Mouse (Mus musculus) heart, embryonic 11.5 days (tissue): ENCODE results near the gene Sympk. TPM values are rescaled to one million over a fixed set of nuclear protein-coding genes. Genes with fewer than 3 reads are reported as not detected.

ENCODE experiments used
- ATAC-seq: fragments of 200-750 bp; cut with Nextera tagmentation; replicated peaks from 2 replicates; pipeline ENCODE4 v1.8.0; 2017; ENCODE audit warnings: moderate library complexity; ENCODE audit not compliant: insufficient number of reproducible peaks, low FRiP score, low TSS enrichment
- H3K27ac ChIP-seq: fragments of 300-500 bp; sonication (generic); 2 replicates; pipeline ENCODE4 v1.5.1; 2014; ENCODE audit warnings: mild to moderate bottlenecking, low read depth, low read length
- H3K27me3 ChIP-seq: fragments of 300-500 bp; sonication (generic); 2 replicates; pipeline ENCODE4 v1.6.1; 2014; ENCODE audit warnings: mild to moderate bottlenecking, low read length, mixed read lengths; ENCODE audit not compliant: control insufficient read depth, insufficient read depth
- H3K36me3 ChIP-seq: fragments of 300-500 bp; sonication (generic); 2 replicates; pipeline ENCODE4 v1.6.1; 2014; ENCODE audit warnings: mild to moderate bottlenecking, low read length, moderate library complexity, mixed read lengths; ENCODE audit not compliant: control insufficient read depth, insufficient read depth
- H3K4me1 ChIP-seq: fragments of 300-500 bp; sonication (generic); 2 replicates; pipeline ENCODE4 v1.6.1; 2014; ENCODE audit warnings: low read length; ENCODE audit not compliant: control insufficient read depth, insufficient read depth
- H3K4me2 ChIP-seq: fragments of 300-500 bp; sonication (generic); 2 replicates; pipeline ENCODE4 v1.6.1; 2014; ENCODE audit warnings: mild to moderate bottlenecking, moderate library complexity
- H3K4me3 ChIP-seq: fragments of 300-500 bp; sonication (generic); 2 replicates; pipeline ENCODE4 v1.5.1; 2014; ENCODE audit warnings: low read depth, low read length
- H3K9ac ChIP-seq: fragments of 300-500 bp; sonication (generic); 2 replicates; pipeline ENCODE4 v1.6.1; 2014; ENCODE audit warnings: mild to moderate bottlenecking, low read depth, low read length, moderate library complexity
- H3K9me3 ChIP-seq: fragments of 300-500 bp; sonication (generic); replicated peaks from 2 replicates; pipeline ENCODE4 v1.6.1; 2016; ENCODE audit warnings: low read length; ENCODE audit not compliant: control insufficient read depth
- WGBS: fragments of 180-500 bp; shearing (Covaris S2); extraction: QIAGEN DNeasy Blood & Tissue Kit; methylation state at CpG from one replicate; pipeline ENCODE4 v1.1.7; 2014; ENCODE audit not compliant: insufficient replicate concordance; 5-methylcytosine and 5-hydroxymethylcytosine counted together
- polyA plus RNA-seq: library from polyadenylated mRNA; unstranded; fragments of >200 nt; fragmentation: Nextera tagmentation; extraction: Ambion mirVana; gene quantifications from 2 replicates; pipeline ENCODE4 v1.2.1, GENCODE M21; 2014

Gene Sympk
- polyA plus RNA-seq, 1 experiment from 2014 or later = 17.6 TPM

GRCm38 (mm10) chr7:19084277-19084771 is 60.1 kb downstream of the Sympk start:
- peak overlapping the region; percentile 25 for H3K4me3 ChIP-seq
- H3K36me3 ChIP-seq = peaks cover 32% of the 10 kb centered on the region
- H3K4me2 ChIP-seq = peak overlapping the region; percentile 50
- H3K9me3 ChIP-seq = no peaks in the 10 kb centered on the region
- H3K4me1 ChIP-seq = peaks cover 53% of the 10 kb centered on the region
- H3K27ac ChIP-seq = peak overlapping the region; percentile 70
- H3K9ac ChIP-seq = peak overlapping the region; percentile 43
- 73% methylated on average over 6 of the region's 6 CpGs for WGBS
- no peak for ATAC-seq
- H3K27me3 ChIP-seq = no peaks in the 10 kb centered on the region

GRCm38 (mm10) chr7:19084921-19085473 is 60.8 kb downstream of the Sympk start:
- Histone ChIP-seq H3K9ac (peak overlapping the region; percentile 54), H3K27me3 (no peaks in the 10 kb centered on the region), H3K27ac (0 out of 2 replicates have a peak overlapping the region, but pooled peaks have one; percentile 29), H3K4me2 (peak overlapping the region; percentile 50), H3K36me3 (peaks cover 32% of the 10 kb centered on the region), H3K9me3 (no peaks in the 10 kb centered on the region), H3K4me3 (no peak overlapping the region), H3K4me1 (peaks cover 53% of the 10 kb centered on the region)
- no peak for ATAC-seq
- WGBS = 18% methylated on average over 8 of the region's 9 CpGs

GRCm38 (mm10) chr7:19085495-19085894 is 61.3 kb downstream of the Sympk start:
- no peaks in the 10 kb centered on the region for H3K9me3 ChIP-seq
- H3K4me1 ChIP-seq = peaks cover 53% of the 10 kb centered on the region
- ATAC-seq = no peak
- H3K9ac ChIP-seq = peak overlapping the region; percentile 54
- no peaks in the 10 kb centered on the region for H3K27me3 ChIP-seq
- WGBS = 9% methylated on average over 6 of the region's 6 CpGs
- 0 out of 2 replicates have a peak overlapping the region, but pooled peaks have one; percentile 29 for H3K27ac ChIP-seq
- peak overlapping the region; percentile 50 for H3K4me2 ChIP-seq
- H3K36me3 ChIP-seq = peaks cover 27% of the 10 kb centered on the region
- 0 out of 2 replicates have a peak overlapping the region, but pooled peaks have one; percentile 15 for H3K4me3 ChIP-seq

GRCm38 (mm10) chr7:19086042-19086441 is 61.9 kb downstream of the Sympk start:
- Histone ChIP-seq H3K4me1 (peaks cover 53% of the 10 kb centered on the region), H3K4me3 (peak overlapping the region; percentile 15; the same call in 1 of the 2 replicates), H3K36me3 (peaks cover 22% of the 10 kb centered on the region), H3K27me3 (peaks cover 2% of the 10 kb centered on the region; the same call in 1 of the 2 replicates), H3K27ac (no peak overlapping the region), H3K9ac (no peak overlapping the region), H3K4me2 (peak overlapping the region; percentile 50), H3K9me3 (no peaks in the 10 kb centered on the region)
- ATAC-seq = peak; percentile 45; the same call in 1 of the 2 replicates
- WGBS = 8% methylated on average over 14 of the region's 14 CpGs

GRCm38 (mm10) chr7:19086760-19087159 is 62.6 kb downstream of the Sympk start:
- H3K4me1 ChIP-seq = peaks cover 53% of the 10 kb centered on the region
- H3K27ac ChIP-seq = no peak overlapping the region
- H3K9ac ChIP-seq = no peak overlapping the region
- H3K36me3 ChIP-seq = peaks cover 16% of the 10 kb centered on the region
- H3K9me3 ChIP-seq = no peaks in the 10 kb centered on the region
- H3K4me2 ChIP-seq = no peak overlapping the region
- H3K27me3 ChIP-seq = peaks cover 6% of the 10 kb centered on the region; the same call in 1 of the 2 replicates
- no peak overlapping the region for H3K4me3 ChIP-seq
- no peak for ATAC-seq
- 67% methylated on average over 18 of the region's 18 CpGs for WGBS

- H3K4me1 ChIP-seq = peaks cover 48% of the 10 kb centered on the region
- no peak overlapping the region for H3K9ac ChIP-seq
- H3K4me3 ChIP-seq = no peak overlapping the region
- no peak for ATAC-seq
- WGBS = 34% methylated on average over 10 of the region's 10 CpGs
- peaks cover 6% of the 10 kb centered on the region; the same call in 1 of the 2 replicates for H3K27me3 ChIP-seq
- peaks cover 8% of the 10 kb centered on the region; the same call in 1 of the 2 replicates for H3K36me3 ChIP-seq
- H3K9me3 ChIP-seq = no peaks in the 10 kb centered on the region
- no peak overlapping the region for H3K4me2 ChIP-seq
- H3K27ac ChIP-seq = no peak overlapping the region
These were observed 64.6 kb downstream of the Sympk start for GRCm38 (mm10) chr7:19088813-19089212.

- peaks cover 8% of the 10 kb centered on the region; the same call in 1 of the 2 replicates for H3K36me3 ChIP-seq
- peaks cover 6% of the 10 kb centered on the region; the same call in 1 of the 2 replicates for H3K27me3 ChIP-seq
- peak overlapping the region; percentile 68 for H3K9ac ChIP-seq
- H3K4me2 ChIP-seq = peak overlapping the region; percentile 96
- H3K27ac ChIP-seq = no peak overlapping the region
- H3K4me1 ChIP-seq = peaks cover 28% of the 10 kb centered on the region
- H3K4me3 ChIP-seq = no peak overlapping the region
- no peaks in the 10 kb centered on the region for H3K9me3 ChIP-seq
- 32% methylated on average over 17 of the region's 17 CpGs for WGBS
- no peak for ATAC-seq
These were observed 67.7 kb downstream of the Sympk start for GRCm38 (mm10) chr7:19091913-19092312.

- Histone ChIP-seq H3K4me2 (peak overlapping the region; percentile 96), H3K9ac (peak overlapping the region; percentile 68), H3K4me1 (peaks cover 34% of the 10 kb centered on the region), H3K27me3 (peaks cover 6% of the 10 kb centered on the region; the same call in 1 of the 2 replicates), H3K36me3 (peaks cover 11% of the 10 kb centered on the region; the same call in 1 of the 2 replicates), H3K4me3 (peak overlapping the region; percentile 78), H3K27ac (peak overlapping the region; percentile 93), H3K9me3 (no peaks in the 10 kb centered on the region)
- peak; percentile 35 for ATAC-seq
- 4% methylated on average over 38 of the region's 38 CpGs for WGBS
These were observed 68.4 kb downstream of the Sympk start for GRCm38 (mm10) chr7:19092381-19093173.
